Mouse (Mus musculus): ENCODE measurements around the gene Capns1.

GRCm38 (mm10) chr7:30178256-30178655 is 20.4 kb downstream of the Capns1 start:
- no peak for TF ChIP-seq CTCF (IDR thresholded peaks at IDR 0.05; ENCODE audit: borderline replicate concordance, extremely low read depth, insufficient read depth, insufficient read length)
- no peak for TF ChIP-seq POLR2A (IDR thresholded peaks at IDR 0.05; ENCODE audit: borderline replicate concordance, extremely low read depth, insufficient read depth, insufficient read length, poor library complexity, severe bottlenecking)

All from brain, embryonic 14.5 days (tissue).